Mouse (Mus musculus) CH12.LX (cell line): ENCODE measurements around the gene Gm29735.
A peak's percentile ranks its signal among the peaks of the same experiment; 100 is the strongest.

Source experiments
- BHLHE40 ChIP-seq: IDR thresholded peaks from 2 replicates; pipeline ENCODE4 v1.6.1; 2011; ENCODE audit warnings: mild to moderate bottlenecking, low read depth, low read length, improper control_type of control experiment
- CHD2 ChIP-seq: IDR thresholded peaks from 2 replicates; pipeline ENCODE4 v1.6.1; 2011; ENCODE audit warnings: low read length, improper control_type of control experiment
- CTCF ChIP-seq, 2 experiments: IDR thresholded peaks in 1 of 2; conservative IDR thresholded peaks in 1 of 2; 2 replicates each; pipeline ENCODE4 v1.5.1; 2011 to 2012; ENCODE audit warnings: low read depth in 2 of 2, low read length in 2 of 2, improper control_type of control experiment in 1 of 2, inconsistent platforms in 1 of 2, mild to moderate bottlenecking in 1 of 2, moderate library complexity in 1 of 2
- ELF1 ChIP-seq: IDR thresholded peaks from 2 replicates; pipeline ENCODE4 v1.6.1; 2014; ENCODE audit warnings: low read depth, mild to moderate bottlenecking, inconsistent platforms, low read length, improper control_type of control experiment
- EP300 ChIP-seq: IDR thresholded peaks from 2 replicates; pipeline ENCODE4 v1.6.1; 2011; ENCODE audit warnings: low read length, improper control_type of control experiment
- MAFK ChIP-seq: IDR thresholded peaks from 2 replicates; pipeline ENCODE4 v1.6.1; 2011; ENCODE audit warnings: low read length, improper control_type of control experiment; ENCODE audit not compliant: insufficient replicate concordance
- MAX ChIP-seq: IDR thresholded peaks from 2 replicates; pipeline ENCODE4 v1.6.1; 2011; ENCODE audit warnings: low read length, improper control_type of control experiment
- MEF2A ChIP-seq: IDR thresholded peaks from 2 replicates; pipeline ENCODE4 v1.6.1; 2014; ENCODE audit warnings: low read depth, mild to moderate bottlenecking, inconsistent platforms, low read length, improper control_type of control experiment, borderline replicate concordance
- MYC ChIP-seq: IDR thresholded peaks from 2 replicates; pipeline ENCODE4 v1.6.1; 2011; ENCODE audit warnings: low read depth, mild to moderate bottlenecking, improper control_type of control experiment, low read length
- NELFE ChIP-seq: IDR thresholded peaks from 2 replicates; pipeline ENCODE4 v1.6.1; 2011; ENCODE audit warnings: low read depth, low read length, improper control_type of control experiment
- POLR2A ChIP-seq: IDR thresholded peaks from 2 replicates; pipeline ENCODE4 v1.6.1; 2011; ENCODE audit warnings: low read depth, mild to moderate bottlenecking, improper control_type of control experiment, low read length
- RCOR1 ChIP-seq: conservative IDR thresholded peaks from 2 replicates; pipeline ENCODE4 v1.6.1; 2012; ENCODE audit warnings: low read depth, mild to moderate bottlenecking, inconsistent platforms, low read length, improper control_type of control experiment
- TBP ChIP-seq: conservative IDR thresholded peaks from 2 replicates; pipeline ENCODE4 v1.6.1; 2011; ENCODE audit warnings: low read depth, low read length, improper control_type of control experiment
- TCF12 ChIP-seq: IDR thresholded peaks from 2 replicates; pipeline ENCODE4 v1.6.1; 2014; ENCODE audit warnings: low read depth, mild to moderate bottlenecking, inconsistent platforms, low read length, improper control_type of control experiment

GRCm38 (mm10) chr7:142169836-142170235 is 12.9 kb upstream of the Gm29735 start:
- TF ChIP-seq MAX (no peak), TBP (no peak), POLR2A (no peak), CHD2 (no peak), BHLHE40 (no peak), MEF2A (no peak), MAFK (no peak), MYC (no peak), CTCF (conservative IDR thresholded peaks at IDR 0.05 in 1 of 2, IDR thresholded peaks at IDR 0.05 in 1 of 2; ENCODE audit: low read depth in 2 of 2, low read length in 2 of 2) (peak; percentile 62 to 88), ELF1 (no peak), NELFE (peak; percentile 36; the same call in 1 of the 2 replicates), RCOR1 (no peak), EP300 (no peak), TCF12 (no peak)
